Mouse (Mus musculus): ENCODE measurements around the gene Slf2.

The Slf2 gene

DNA sequence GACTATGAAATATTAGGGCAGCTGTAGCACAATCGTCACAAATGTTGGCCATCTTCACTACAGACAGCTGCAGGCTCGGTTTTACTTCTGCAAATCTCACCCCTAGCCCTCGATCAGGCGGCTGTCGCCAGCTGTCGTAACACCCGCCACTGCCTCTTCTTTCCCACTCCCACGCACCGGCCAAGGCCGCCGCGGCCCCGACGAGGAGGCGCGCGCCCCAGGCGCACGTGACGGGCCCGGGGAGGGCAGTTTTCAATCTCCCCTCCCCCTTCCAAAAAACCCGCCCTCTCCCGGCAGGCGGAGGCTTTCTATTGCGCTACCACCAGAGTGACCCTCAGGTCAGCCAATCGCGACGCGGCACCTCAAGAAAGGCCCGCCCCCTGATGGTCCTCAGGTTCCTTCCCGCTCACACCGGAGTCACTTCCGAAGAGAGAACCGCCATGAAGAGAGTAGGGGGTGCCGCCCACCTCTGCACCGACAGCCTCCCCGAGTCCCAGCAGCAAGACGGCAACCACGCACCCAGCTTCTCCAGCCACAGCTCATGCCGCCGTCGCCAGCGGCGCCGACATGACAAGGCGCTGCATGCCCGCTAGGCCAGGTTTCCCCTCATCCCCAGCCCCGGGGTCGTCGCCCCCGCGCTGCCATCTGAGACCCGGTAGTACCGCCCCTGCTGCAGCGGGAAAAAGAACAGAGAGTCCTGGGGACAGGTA, at the start of gene Slf2:
Gene Slf2, plus strand, starts transcription at position 408 of the 710 bp plus-strand sequence.
- peak; percentile 99 for DNase-seq

DNA sequence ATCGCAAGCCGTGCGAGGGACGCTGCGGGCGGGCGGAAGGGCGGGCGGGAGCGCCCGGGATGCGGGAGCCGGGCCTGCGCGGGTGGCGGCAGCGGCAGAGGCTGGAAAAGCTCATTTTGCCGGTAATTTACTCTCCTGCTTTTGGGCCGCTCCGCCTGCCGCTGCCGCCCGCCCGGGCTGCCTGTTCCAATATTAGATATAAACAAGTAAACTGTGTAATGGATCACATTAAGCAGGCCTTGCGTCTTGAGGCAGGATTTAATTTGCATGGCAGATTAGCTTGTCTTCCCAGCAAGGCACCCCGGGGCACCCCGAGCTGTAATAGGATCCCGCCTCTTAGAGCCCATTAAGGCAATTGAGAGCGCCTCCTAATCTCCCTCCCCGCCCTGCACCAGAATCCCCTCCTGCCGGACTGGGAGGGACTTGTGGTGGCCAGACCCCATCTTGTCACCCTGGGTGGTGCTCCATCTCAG, 48.4 kb upstream of the Slf2 start:
- peak; percentile 56 to 59 for DNase-seq

DNA sequence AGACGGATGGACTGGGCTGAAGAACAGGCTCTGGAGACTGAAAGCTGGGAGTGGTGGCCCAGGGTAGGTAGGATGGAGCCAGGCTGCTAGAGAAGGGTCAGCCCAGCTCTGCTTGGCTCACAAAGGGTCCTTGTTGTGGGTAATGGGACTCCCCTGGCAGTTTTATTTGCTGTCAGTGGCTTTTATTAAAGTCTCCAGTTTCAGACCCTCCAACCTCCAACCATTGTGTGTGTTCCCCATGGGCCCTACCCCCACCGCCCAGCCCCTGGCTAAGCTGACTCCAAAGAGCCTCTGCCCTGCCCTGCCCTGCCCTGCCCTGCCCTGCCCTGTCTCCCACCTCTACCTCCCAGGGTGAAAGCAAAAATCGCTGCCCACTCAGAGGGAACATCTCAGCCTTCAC, 46.6 kb upstream of the Slf2 start:
- DNase-seq, result no peak

- DNase-seq, result no peak
Observed at GRCm38 (mm10) chr19:44886475-44886874, 44.5 kb upstream of the Slf2 start.

GRCm38 (mm10) chr19:44887679-44888235, 43.2 kb upstream of the Slf2 start:
- DNase-seq, result peak; percentile 80 to 84

DNA sequence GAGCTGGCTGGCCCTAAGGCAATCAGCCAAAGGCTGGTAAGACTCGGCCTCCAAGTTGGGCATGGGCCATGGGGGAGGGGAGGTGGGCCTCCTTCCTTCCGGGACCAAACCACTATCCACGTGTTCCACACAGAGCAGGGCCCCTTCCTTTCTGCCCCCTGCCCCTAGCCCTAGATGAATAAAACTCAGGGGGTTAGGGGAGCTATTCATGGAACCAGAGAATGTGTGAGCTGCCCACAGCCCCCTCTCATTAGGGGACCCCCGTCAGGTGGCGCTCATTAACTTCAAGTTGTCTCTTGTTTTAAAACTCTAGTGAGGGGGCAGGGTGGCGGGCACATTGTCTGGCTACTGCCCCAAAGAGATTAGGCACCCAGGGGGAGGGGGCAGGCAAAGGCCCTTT, 41.4 kb upstream of the Slf2 start:
- peak in 1 of 2 experiments; percentile 38 for DNase-seq

DNA sequence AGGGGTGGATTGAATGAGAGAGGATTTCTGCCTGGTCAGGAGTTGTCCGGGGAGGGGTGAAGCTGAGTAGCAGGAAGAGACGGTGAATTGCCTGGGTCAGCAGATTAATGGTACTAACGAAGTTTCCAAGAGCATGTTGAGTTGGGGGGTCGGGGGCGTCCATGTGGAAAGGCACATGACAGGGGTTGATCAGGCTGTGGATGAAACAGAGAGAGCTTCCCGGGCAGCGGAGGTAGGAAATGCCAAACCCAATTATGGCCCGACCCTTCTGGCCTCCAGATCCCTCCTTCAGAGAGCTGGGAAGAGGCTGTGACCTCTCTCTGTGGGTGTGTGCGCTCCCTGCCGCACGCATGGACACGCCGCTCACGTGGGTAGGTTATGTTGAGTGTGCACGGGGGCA, 39.5 kb upstream of the Slf2 start:
- DNase-seq, result no peak

GRCm38 (mm10) chr19:44893231-44893871, 37.6 kb upstream of the Slf2 start:
- peak; percentile 78 to 86 for DNase-seq

GRCm38 (mm10) chr19:44895245-44895644, 35.7 kb upstream of the Slf2 start:
- peak; percentile 85 to 86 for DNase-seq

GRCm38 (mm10) chr19:44896450-44896849, 34.5 kb upstream of the Slf2 start:
- DNase-seq, result no peak

DNA sequence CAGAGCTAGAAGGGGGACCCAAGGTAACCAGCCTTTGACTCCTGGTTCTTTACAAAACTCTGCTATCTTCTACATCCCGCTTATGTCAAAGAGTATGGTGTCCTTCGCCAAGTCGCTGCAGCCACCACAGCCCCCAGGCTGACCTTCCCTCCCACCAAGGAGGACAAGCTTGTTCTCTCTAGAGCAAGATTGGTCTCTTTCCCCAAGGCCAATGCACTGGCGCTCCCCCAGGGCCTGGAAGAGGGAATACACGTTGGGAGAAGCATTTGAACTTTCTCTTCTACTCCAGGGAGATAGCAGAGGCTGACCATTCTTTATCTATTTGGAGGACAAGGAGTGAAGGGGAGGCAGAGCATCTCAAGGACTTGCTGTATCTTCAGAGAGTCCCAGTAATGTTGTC, 33.4 kb upstream of the Slf2 start:
- no peak for DNase-seq

GRCm38 (mm10) chr19:44898646-44899045, 32.3 kb upstream of the Slf2 start:
- DNase-seq, result no peak

- no peak for DNase-seq
Observed at GRCm38 (mm10) chr19:44899104-44899793, 31.7 kb upstream of the Slf2 start.

DNA sequence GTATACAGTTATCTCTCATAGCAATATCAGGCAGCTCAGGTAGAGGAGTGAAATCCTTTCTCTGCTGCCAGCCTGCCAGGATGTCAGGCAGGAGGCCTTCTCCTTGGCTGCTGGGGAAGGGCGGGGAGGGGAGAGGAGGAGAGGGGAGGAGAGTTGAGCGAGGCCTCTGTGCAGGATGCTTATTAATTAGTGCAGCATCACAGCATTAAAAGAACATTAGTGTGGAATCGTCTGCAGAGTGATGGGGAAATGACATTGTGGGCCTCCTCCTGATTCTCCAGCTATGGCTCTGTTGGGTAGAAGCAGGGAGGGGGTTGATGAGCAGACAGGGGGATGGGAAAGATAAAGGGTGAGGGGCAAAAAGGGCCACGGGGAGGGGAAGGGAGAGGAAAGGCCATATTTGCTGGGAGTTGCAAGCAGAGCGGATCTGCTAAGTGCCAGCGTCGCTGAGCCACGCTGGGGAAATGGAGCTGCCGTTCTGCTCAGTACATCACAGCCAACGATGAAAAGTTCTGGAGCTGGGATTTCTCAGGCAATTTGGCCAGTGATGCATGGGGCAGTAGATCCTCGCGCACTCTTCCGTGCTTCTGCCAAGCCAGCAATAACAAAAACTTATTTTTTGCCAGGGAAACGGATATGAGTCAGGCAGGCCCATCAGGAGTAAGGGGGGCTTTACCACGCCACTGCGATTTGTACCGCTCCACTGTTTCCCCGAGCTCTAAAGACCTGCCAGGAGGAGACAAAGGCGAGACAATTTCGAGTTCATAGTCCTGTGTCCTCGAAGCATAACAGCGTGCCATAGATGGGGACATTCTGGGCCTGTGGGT, 30.8 kb upstream of the Slf2 start:
- DNase-seq, result no peak

DNA sequence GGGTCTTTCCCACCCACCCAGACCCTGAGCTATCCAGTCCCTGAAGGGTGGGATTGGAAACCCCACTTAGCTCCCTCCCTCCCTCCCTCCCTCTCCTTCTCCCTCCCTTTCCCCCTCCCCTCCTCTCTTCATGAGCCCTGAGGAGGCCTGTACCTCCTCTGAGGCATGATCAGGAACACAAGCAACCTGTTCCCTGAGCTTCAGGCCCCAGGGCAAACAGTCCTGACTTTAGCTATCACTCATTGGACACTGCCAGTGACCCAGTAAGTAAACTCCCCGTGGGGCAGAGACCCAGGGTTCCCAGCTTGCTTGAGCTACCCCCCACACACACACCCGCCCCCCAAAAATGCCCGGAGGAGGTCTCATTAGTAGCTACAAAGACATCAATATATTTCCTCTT, 29.9 kb upstream of the Slf2 start:
- no peak for DNase-seq

GRCm38 (mm10) chr19:44902324-44902723, 28.6 kb upstream of the Slf2 start:
- no peak for DNase-seq

DNA sequence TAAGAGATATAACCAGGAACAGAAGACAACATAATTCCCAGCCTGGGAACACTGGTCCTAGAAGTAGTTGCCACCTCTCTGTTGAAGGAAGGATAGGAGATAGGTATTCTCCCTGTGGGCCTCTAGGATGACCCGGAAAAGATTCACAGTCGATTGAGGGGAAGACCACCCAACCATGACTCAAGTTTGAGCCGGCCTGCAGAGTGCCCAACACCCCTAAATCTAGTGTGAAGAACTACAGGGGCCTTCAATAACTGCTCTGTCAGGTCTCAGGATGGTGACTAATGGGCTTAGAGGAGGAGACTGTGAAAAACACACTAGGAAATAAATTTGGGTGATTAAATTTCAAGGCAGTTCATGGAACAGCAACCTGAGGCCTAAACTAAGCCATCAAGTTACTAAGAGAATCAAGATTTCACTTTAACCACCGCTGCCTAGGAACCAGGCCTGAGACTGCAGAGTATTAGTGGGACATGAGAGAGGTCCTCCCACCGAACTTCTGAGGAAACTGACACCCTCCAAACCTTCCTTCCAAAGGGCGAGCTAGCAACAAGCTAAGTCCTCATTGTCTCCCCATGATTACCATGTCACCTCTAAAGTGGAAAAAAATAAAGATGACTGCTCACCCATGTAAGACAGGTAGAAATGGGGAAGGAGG, 27.5 kb upstream of the Slf2 start:
- DNase-seq, result no peak

DNA sequence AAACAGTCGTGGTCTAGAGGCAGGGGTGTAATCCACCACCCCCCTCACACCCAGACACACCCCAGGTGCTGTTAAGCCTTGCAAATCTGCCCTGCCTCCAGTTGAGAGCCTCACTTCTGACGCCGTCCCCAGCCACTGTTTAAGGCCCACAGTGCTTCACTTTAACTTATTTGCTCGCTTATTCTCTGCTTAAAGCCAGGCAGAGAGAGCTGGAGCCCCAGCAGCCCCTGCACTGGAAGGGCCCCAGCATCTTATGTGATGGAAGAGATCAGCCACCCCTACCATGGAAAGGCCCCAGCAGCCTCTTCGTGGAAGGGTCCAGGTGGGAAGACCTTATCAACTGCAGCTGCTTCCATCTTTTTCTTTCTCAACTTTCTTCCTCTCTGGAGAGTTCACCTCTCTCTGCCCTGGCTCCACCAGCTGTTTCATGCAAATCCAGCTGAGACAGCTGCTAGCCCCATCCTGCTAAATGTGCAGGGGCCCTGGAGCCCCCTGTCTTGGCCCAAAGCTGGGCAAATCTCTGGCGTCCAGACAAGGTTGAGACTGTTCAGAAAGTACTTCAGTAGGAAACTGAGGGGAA, 26.7 kb upstream of the Slf2 start:
- no peak for DNase-seq

- DNase-seq, result no peak
Observed at GRCm38 (mm10) chr19:44905316-44905715, 25.6 kb upstream of the Slf2 start.

DNA sequence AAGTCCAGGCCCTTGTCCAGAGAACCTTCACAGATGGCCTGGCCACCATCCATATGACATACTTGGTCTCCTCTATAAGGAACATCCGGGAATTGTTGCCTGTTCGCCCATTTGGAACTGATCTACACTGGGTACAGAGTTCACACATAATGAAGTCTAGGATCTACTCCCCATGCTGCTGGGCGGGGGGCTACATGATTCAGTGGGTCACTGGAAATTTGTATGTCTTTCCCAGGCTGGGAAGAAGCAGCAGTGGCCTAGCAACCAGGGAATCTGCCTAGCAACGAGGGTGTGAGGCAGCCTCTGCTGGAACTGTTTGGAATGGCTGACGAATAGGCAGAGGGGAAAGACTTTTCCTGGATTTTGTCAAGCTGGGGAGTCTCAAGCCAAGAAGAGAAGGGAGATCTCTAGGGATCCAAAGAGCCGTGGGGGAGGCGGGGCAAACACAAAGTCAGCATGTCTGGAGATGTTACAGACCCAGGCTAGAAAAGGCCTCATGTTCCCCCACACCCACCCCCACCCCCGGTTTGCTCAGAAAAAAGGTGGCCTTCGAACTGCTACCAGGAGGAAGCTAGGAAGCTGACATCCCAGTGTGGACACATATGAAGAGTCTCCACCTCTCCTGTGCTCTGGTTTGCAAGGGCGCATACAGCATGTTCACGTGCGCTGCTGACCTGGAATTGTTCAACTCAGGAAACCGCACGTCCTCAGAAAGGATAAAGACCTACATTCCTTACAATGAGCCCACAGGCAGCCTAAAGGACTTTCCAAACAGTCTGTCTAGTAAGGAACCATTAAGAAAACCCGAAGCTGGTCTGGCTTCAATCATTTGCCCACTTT, 22.9 kb upstream of the Slf2 start:
- DNase-seq, result peak; percentile 48 to 56
